Mouse (Mus musculus) thymus, postnatal 10 days (tissue): Measurements from ENCODE around the gene Cenpb.

ENCODE experiments used
- DNase-seq, 2 experiments: peaks; one replicate each; pipeline ENCODE4 v3.0.0; 2021; ENCODE audit warnings: low spot score in 2 of 2

The Cenpb gene

GRCm38 (mm10) chr2:131138760-131139159, 41.1 kb downstream of the Cenpb start:
- DNase-seq = no peak

- DNase-seq = no peak
These were observed 41.6 kb downstream of the Cenpb start for GRCm38 (mm10) chr2:131138296-131138695.

DNA sequence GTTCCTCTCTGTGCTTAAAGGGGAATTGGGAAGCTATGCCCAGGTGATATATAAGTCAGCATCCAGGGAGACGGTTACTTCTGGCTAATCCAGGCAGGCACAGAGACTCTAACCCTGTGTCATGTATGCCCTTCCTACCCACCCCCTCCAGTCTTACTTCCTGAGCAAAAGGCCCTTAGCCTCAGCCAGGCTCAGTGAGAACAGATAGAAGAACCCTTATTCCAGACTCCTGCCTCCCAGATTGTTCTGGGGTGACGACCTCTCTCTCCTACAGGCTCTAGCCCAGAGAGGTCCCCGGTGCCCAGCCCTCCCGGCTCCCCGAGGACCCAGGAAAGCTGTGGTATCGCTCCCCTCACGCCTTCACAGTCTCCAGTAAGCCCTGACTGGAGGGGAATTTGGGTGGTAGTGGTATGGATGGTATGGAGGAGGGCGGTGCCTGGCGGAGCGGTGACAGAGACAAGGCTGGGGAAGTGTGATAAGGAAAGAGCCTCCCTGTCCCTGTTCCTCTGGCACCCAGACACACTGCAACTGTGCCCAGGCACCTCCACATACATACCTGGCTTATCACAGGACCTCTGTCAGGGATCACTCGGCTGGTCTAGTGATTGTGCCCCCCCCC, 44.2 kb downstream of the Cenpb start:
- DNase-seq = no peak

DNA sequence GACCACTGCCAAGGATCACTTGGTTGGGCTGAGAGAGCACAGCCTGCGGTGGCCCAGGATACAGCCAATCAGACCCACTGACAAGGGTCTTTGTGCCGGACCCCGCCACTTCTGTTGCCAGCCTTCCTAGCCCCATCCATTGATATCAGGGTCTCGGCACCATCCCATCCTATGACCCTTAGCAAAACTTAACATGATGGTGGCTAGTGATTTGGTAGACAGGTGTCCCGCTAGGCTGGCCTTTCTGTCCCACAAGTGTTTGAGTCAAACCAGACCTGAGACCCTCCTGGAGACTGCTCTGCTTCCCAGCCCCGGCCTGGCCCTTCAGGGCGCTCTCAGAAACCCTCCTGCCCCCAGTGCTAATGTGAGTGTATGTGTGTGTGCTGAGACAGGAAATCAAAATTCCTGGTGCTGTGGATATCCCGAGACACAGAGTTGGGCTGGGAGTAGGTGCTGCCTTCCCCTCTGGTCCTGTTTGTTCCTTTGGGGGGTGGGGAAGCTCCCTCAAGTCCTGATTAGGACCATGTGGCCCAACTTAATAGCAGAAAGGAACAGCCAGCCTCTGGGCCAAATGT, 45.0 kb downstream of the Cenpb start:
- no peak for DNase-seq

- no peak for DNase-seq
These were observed 45.5 kb downstream of the Cenpb start for GRCm38 (mm10) chr2:131134381-131134780.

DNA sequence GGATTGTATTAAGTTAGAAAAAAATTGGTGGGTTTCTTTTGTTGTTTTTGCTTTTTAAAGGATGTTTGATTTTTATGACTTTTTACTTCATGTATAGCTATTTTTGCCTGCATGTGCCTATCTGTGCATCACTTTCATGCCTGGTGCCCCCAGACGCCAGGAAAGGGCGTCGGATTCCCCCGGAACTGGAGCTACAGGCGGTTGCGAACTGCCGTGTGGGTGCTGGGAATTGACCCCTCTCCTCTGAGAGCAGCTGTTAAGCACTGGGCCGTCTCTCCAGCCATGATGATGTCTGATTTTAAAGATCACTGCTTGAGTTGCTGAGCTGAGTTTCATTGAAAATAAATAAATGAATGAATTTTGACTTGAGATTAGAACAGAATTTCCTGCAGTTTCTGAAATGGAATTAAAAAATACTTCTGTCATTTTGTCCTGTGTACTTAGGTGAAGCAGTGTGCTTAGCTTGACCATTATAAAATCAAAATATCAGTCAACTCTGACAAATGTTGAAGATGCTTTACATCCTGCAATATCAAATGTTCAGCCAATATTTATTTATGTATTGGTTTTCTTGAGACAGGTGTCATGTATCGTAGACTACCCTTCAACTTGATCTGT, 46.8 kb downstream of the Cenpb start, which contains the start of gene Gm11037:
Gene Gm11037 (plus strand): TSS at position 568 of the 618 bp plus-strand sequence.
- no peak for DNase-seq

- DNase-seq = no peak
These were observed 47.6 kb downstream of the Cenpb start for GRCm38 (mm10) chr2:131132111-131132888.

DNA sequence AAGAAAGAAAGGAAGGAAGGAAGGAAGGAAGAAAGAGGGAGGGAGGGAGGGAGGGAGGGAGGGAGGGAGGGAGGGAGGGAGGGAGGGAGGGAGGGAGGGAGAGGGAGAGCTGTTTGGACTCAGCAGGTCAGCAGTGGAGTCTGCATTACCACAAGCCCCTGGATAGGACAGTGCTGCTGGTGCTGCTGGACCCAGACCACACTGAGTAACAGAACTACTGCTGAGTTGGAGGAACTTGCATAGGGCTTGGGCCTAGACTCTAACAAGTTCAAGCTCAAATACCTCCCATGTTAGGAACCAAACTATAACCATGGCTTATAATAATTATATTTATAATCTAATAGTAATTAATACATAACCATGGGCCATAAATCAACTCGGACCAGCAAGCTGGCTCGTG, 49.0 kb downstream of the Cenpb start:
- no peak for DNase-seq

DNA sequence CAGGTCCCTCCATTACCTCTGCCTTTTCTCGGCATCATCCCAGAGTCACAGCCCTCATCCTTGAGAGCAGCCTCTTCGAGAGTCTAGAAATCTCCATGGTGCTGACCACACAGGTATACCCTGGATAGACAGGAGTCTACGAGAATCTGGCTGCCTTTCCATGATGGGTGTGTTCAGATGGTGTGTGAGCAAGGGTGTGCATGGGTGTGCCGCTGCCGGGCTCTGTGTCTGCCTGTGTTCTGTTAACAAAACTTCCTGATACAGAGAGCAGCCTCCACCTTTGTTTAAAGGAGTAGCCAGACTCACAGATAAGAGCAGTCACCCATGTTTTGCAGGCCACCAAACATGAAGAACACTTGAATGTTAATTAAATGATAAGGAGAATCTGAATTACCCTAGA, 50.0 kb downstream of the Cenpb start:
- no peak for DNase-seq

GRCm38 (mm10) chr2:131128636-131129157, 51.2 kb downstream of the Cenpb start:
- no peak for DNase-seq

GRCm38 (mm10) chr2:131128211-131128610, 51.7 kb downstream of the Cenpb start:
- no peak for DNase-seq

GRCm38 (mm10) chr2:131127161-131127730, 52.6 kb downstream of the Cenpb start, which contains the start of gene Hspa12b:
Hspa12b (plus strand) TSS chr2:131127280.
- no peak for DNase-seq

- DNase-seq = no peak
These were observed 53.7 kb downstream of the Cenpb start for GRCm38 (mm10) chr2:131125964-131126815.
